Mouse (Mus musculus) testis, adult 2 months (tissue): ENCODE results near the gene D330020A13Rik. TPM values are rescaled to one million over a fixed set of nuclear protein-coding genes. Genes with fewer than 3 reads are reported as not detected.

Experiments
- H3K27ac ChIP-seq: fragments of 200-500 bp; 2 replicates; pipeline ENCODE4 v1.5.1; 2012; ENCODE audit warnings: low read depth, low read length; ENCODE audit not compliant: control insufficient read depth, insufficient read depth
- H3K27me3 ChIP-seq: fragments of 200-500 bp; 2 replicates; pipeline ENCODE4 v1.6.1; 2012; ENCODE audit warnings: mild to moderate bottlenecking, low read length, moderate library complexity; ENCODE audit not compliant: control insufficient read depth, insufficient read depth
- H3K36me3 ChIP-seq: fragments of 200-500 bp; 2 replicates; pipeline ENCODE4 v1.6.1; 2012; ENCODE audit warnings: mild to moderate bottlenecking, low read length; ENCODE audit not compliant: control insufficient read depth, insufficient read depth
- H3K4me1 ChIP-seq: fragments of 200-500 bp; 2 replicates; pipeline ENCODE4 v1.6.1; 2012; ENCODE audit warnings: low read length; ENCODE audit not compliant: control insufficient read depth, insufficient read depth
- H3K4me3 ChIP-seq: fragments of 200-500 bp; 2 replicates; pipeline ENCODE4 v1.5.1; 2012; ENCODE audit warnings: low read depth, mild to moderate bottlenecking, low read length, moderate library complexity, mixed read lengths; ENCODE audit not compliant: control insufficient read depth
- CTCF ChIP-seq: fragments of 200-500 bp; IDR thresholded peaks from 2 replicates; pipeline ENCODE4 v1.5.1; 2012; ENCODE audit warnings: low read depth, mild to moderate bottlenecking, inconsistent platforms, low read length, moderate library complexity; ENCODE audit not compliant: control insufficient read depth, insufficient read depth, insufficient replicate concordance
- POLR2A ChIP-seq: fragments of 200-500 bp; IDR thresholded peaks from 2 replicates; pipeline ENCODE4 v1.6.1; 2012; ENCODE audit warnings: low read depth, mild to moderate bottlenecking, inconsistent platforms, low read length, moderate library complexity; ENCODE audit not compliant: control insufficient read depth
- polyA plus RNA-seq: library from polyadenylated mRNA; depleted of rRNA; stranded (reverse); fragments of >200 nt; gene quantifications from 2 replicates; pipeline ENCODE4 v1.2.3, GENCODE M21; 2012; rRNA removed

D330020A13Rik gene
- 0.10 TPM in 1 of 2 replicates, not detected in the other for polyA plus RNA-seq

- H3K27ac ChIP-seq = no peak within 1 kb of the TSS
- peaks cover 5% of the 10 kb centered on the region for H3K4me1 ChIP-seq
- no peaks in the 10 kb centered on the region for H3K36me3 ChIP-seq
- no peaks in the 10 kb centered on the region for H3K27me3 ChIP-seq
- H3K4me3 ChIP-seq = peak within 1 kb of the TSS; percentile 83
- TF ChIP-seq CTCF (no peak), POLR2A (no peak)
These were observed at the start of gene D330020A13Rik, which contains the start of gene B4galnt3 for GRCm38 (mm10) chr6:120294056-120294784. D330020A13Rik (plus strand) TSS chr6:120294364. B4galnt3 (minus strand) TSS chr6:120294559.

- Histone ChIP-seq H3K4me1 (no peaks in the 10 kb centered on the region), H3K36me3 (no peaks in the 10 kb centered on the region), H3K27me3 (no peaks in the 10 kb centered on the region), H3K4me3 (no peak overlapping the region), H3K27ac (no peak overlapping the region)
- TF ChIP-seq CTCF (no peak), POLR2A (no peak)
These were observed 47.5 kb upstream of the D330020A13Rik start for GRCm38 (mm10) chr6:120246676-120247075.

GRCm38 (mm10) chr6:120249831-120250230 lies 44.3 kb upstream of the D330020A13Rik start:
- H3K4me3 ChIP-seq = no peak overlapping the region
- no peaks in the 10 kb centered on the region for H3K27me3 ChIP-seq
- no peaks in the 10 kb centered on the region for H3K4me1 ChIP-seq
- TF ChIP-seq CTCF (no peak), POLR2A (no peak)
- H3K36me3 ChIP-seq = no peaks in the 10 kb centered on the region
- no peak overlapping the region for H3K27ac ChIP-seq

- no peaks in the 10 kb centered on the region for H3K4me1 ChIP-seq
- TF ChIP-seq CTCF (no peak), POLR2A (no peak)
- no peak overlapping the region for H3K27ac ChIP-seq
- no peaks in the 10 kb centered on the region for H3K36me3 ChIP-seq
- H3K27me3 ChIP-seq = no peaks in the 10 kb centered on the region
- no peak overlapping the region for H3K4me3 ChIP-seq
These were observed 43.2 kb upstream of the D330020A13Rik start for GRCm38 (mm10) chr6:120251010-120251409.

GRCm38 (mm10) chr6:120252741-120253140 lies 41.4 kb upstream of the D330020A13Rik start:
- H3K4me1 ChIP-seq = no peaks in the 10 kb centered on the region; the same call in 1 of the 2 replicates
- no peak for TF ChIP-seq POLR2A
- no peak for TF ChIP-seq CTCF
- H3K36me3 ChIP-seq = no peaks in the 10 kb centered on the region
- no peak overlapping the region for H3K4me3 ChIP-seq
- no peak overlapping the region for H3K27ac ChIP-seq
- H3K27me3 ChIP-seq = no peaks in the 10 kb centered on the region

DNA sequence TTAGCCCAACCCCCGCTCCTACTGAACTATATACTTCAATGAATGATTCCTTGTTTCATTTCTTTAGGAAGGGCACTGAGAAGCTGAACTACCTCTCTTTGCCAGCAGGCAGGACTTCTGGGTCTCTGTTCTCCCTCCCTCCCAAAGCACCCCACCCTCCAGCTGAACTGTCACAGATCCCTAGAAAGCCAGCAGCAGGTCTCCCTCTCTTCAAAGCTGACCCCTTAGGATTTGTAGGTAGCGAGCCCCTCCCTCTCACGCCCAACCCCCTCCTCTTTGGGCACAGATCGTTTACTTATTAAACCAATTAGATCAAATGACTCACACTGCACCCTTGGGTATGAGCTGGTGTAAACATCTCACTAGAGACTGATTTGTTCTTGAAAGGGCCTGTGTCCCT lies 39.5 kb upstream of the D330020A13Rik start:
- no peak overlapping the region for H3K4me3 ChIP-seq
- H3K27me3 ChIP-seq = no peaks in the 10 kb centered on the region
- no peak overlapping the region for H3K27ac ChIP-seq
- H3K36me3 ChIP-seq = no peaks in the 10 kb centered on the region
- TF ChIP-seq POLR2A (no peak), CTCF (no peak)
- H3K4me1 ChIP-seq = no peaks in the 10 kb centered on the region; the same call in 1 of the 2 replicates

- Histone ChIP-seq H3K27ac (no peak overlapping the region), H3K27me3 (no peaks in the 10 kb centered on the region), H3K4me1 (no peaks in the 10 kb centered on the region; the same call in 1 of the 2 replicates), H3K36me3 (no peaks in the 10 kb centered on the region), H3K4me3 (no peak overlapping the region)
- no peak for TF ChIP-seq CTCF
- no peak for TF ChIP-seq POLR2A
These were observed 39.0 kb upstream of the D330020A13Rik start for GRCm38 (mm10) chr6:120255144-120255543.
